8 mouse cellular contexts compared by ENCODE assay signal in genomic region chr11:84918425-84918824, GRCm38 (mm10). TPM values are rescaled to one million over a fixed set of nuclear protein-coding genes. Genes with fewer than 3 reads are reported as not detected.
DNase-seq lines count a peak whose midpoint lies in the region; ATAC-seq and TF ChIP-seq lines count a peak whose summit lies in the region.

No protein-coding gene starts in this region.

- 6% methylated on average over 16 of the region's 16 CpGs for WGBS in embryonic facial prominence, embryonic 14.5 days
- 2% methylated on average over 16 of the region's 16 CpGs for whole genome bisulfite sequencing in limb, embryonic 14.5 days
- WGBS in midbrain, postnatal 0 days, result 4% methylated on average over 16 of the region's 16 CpGs

- H3K9me3 ChIP-seq in embryonic facial prominence, embryonic 14.5 days (ENCODE audit: control insufficient read depth, low read length), result no peaks in the 10 kb centered on the region
- H3K9me3 ChIP-seq in limb, embryonic 14.5 days (ENCODE audit: control insufficient read depth, low read length), result no peaks in the 10 kb centered on the region
- H3K9me3 ChIP-seq in midbrain, postnatal 0 days (ENCODE audit: low read length), result no peaks in the 10 kb centered on the region

- H3K9ac ChIP-seq in embryonic facial prominence, embryonic 14.5 days (ENCODE audit: low read depth, low read length), result no peak overlapping the region
- no peak overlapping the region for H3K9ac ChIP-seq in limb, embryonic 14.5 days (ENCODE audit: low read depth, low read length, severe bottlenecking)
- H3K9ac ChIP-seq in midbrain, postnatal 0 days (replicated peaks; ENCODE audit: low read length, poor library complexity, severe bottlenecking), result no peak overlapping the region

- peak; percentile 79 for DNase-seq in 3134 (ENCODE audit: extremely low read depth, insufficient read length, low spot score)
- DNase-seq in adrenal gland, postnatal 25 days, result peak; percentile 87
- DNase-seq in embryonic facial prominence, embryonic 14.5 days (ENCODE audit: low spot score), result peak; percentile 79
- peak; percentile 88 for DNase-seq in heart, adult 8-10 months (ENCODE audit: low spot score)
- DNase-seq in kidney, adult 9 months, result peak; percentile 91
- peak; percentile 79 for DNase-seq in limb, embryonic 14.5 days (ENCODE audit: low spot score)
- peak; percentile 84 for DNase-seq in midbrain, postnatal 0 days (ENCODE audit: low spot score)
- peak; percentile 89 to 96 for DNase-seq in spleen, postnatal 10 days (ENCODE audit: low spot score in 2 of 2)

- H3K4me2 ChIP-seq in embryonic facial prominence, embryonic 14.5 days (ENCODE audit: low read depth, low read length), result peak overlapping the region; percentile 18
- H3K4me2 ChIP-seq in limb, embryonic 14.5 days (replicated peaks; ENCODE audit: low read depth, low read length, severe bottlenecking), result peak overlapping the region; percentile 31
- H3K4me2 ChIP-seq in midbrain, postnatal 0 days (ENCODE audit: low read depth, low read length, poor library complexity, severe bottlenecking), result peak overlapping the region; percentile 42

- peak; percentile 97 for TF ChIP-seq CTCF in midbrain, postnatal 0 days (IDR thresholded peaks at IDR 0.05)

- no peak for TF ChIP-seq POLR2A in limb, embryonic 14.5 days (IDR thresholded peaks at IDR 0.05; ENCODE audit: borderline replicate concordance, extremely low read depth, insufficient read depth, insufficient read length)

- no peaks in the 10 kb centered on the region for H3K27me3 ChIP-seq in embryonic facial prominence, embryonic 14.5 days (replicated peaks; ENCODE audit: control insufficient read depth, insufficient read depth, low read length)
- H3K27me3 ChIP-seq in limb, embryonic 14.5 days (ENCODE audit: control insufficient read depth, insufficient read depth, low read length), result no peaks in the 10 kb centered on the region
- no peaks in the 10 kb centered on the region for H3K27me3 ChIP-seq in midbrain, postnatal 0 days (ENCODE audit: insufficient read depth, low read length)

- peak; percentile 82 for ATAC-seq in embryonic facial prominence, embryonic 14.5 days (ENCODE audit: low read depth)
- peak; percentile 70; the same call in 1 of the 2 replicates for ATAC-seq in limb, embryonic 14.5 days (ENCODE audit: low FRiP score, low read depth)
- 0 out of 2 replicates have a peak, but pooled peaks have one; percentile 69 for ATAC-seq in midbrain, postnatal 0 days (ENCODE audit: low FRiP score)

- peaks cover 7% of the 10 kb centered on the region; the same call in 1 of the 2 replicates for H3K36me3 ChIP-seq in embryonic facial prominence, embryonic 14.5 days (ENCODE audit: control insufficient read depth, insufficient read depth, low read length)
- H3K36me3 ChIP-seq in limb, embryonic 14.5 days (ENCODE audit: control insufficient read depth, insufficient read depth, low read length), result peaks cover 8% of the 10 kb centered on the region; the same call in 1 of the 2 replicates
- peaks cover 9% of the 10 kb centered on the region; the same call in 1 of the 2 replicates for H3K36me3 ChIP-seq in midbrain, postnatal 0 days (ENCODE audit: insufficient read depth, low read length)

- H3K27ac ChIP-seq in embryonic facial prominence, embryonic 14.5 days (replicated peaks; ENCODE audit: low read depth, low read length), result no peak overlapping the region
- H3K27ac ChIP-seq in limb, embryonic 14.5 days (replicated peaks; ENCODE audit: low read depth, low read length), result no peak overlapping the region
- H3K27ac ChIP-seq in midbrain, postnatal 0 days (ENCODE audit: low read depth, low read length), result no peak overlapping the region

- H3K4me1 ChIP-seq in embryonic facial prominence, embryonic 14.5 days (ENCODE audit: control insufficient read depth, insufficient read depth, low read length), result no peaks in the 10 kb centered on the region
- peaks cover 3% of the 10 kb centered on the region; the same call in 1 of the 2 replicates for H3K4me1 ChIP-seq in limb, embryonic 14.5 days (ENCODE audit: control insufficient read depth, insufficient read depth, low read length)
- H3K4me1 ChIP-seq in midbrain, postnatal 0 days (ENCODE audit: insufficient read depth, low read length), result no peaks in the 10 kb centered on the region

- 0 out of 2 replicates have a peak overlapping the region, but pooled peaks have one; percentile 12 for H3K4me3 ChIP-seq in embryonic facial prominence, embryonic 14.5 days (ENCODE audit: low read depth, low read length)
- H3K4me3 ChIP-seq in limb, embryonic 14.5 days (replicated peaks; ENCODE audit: low read length), result no peak overlapping the region
- H3K4me3 ChIP-seq in midbrain, postnatal 0 days (ENCODE audit: low read depth, low read length), result no peak overlapping the region

RNA-seq across cellular contexts. Expression of gene Znhit3, which starts 2.3 kb away (rescaled TPM):
- total RNA-seq in adrenal gland, postnatal 25 days (2021), result 11.2 and 11.6 TPM in 2 replicates
- 46.5 and 52.2 TPM in 2 replicates for polyA plus RNA-seq in embryonic facial prominence, embryonic 14.5 days (2014; fragmentation: Nextera tagmentation; extraction: Ambion mirVana)
- 10 to 100 TPM in 3 of 4 experiments, 1 to 10 TPM in 1; 9.6 to 12.6 (median 12.1) TPM for total RNA-seq in heart, adult 8-10 months (2022)
- 35.0 and 37.2 TPM in 2 replicates for polyA plus RNA-seq in limb, embryonic 14.5 days (2012; rRNA removed)
- polyA plus RNA-seq in limb, embryonic 14.5 days (2014; fragmentation: Nextera tagmentation; extraction: Ambion mirVana), result 55.1 and 60.7 TPM in 2 replicates
- total RNA-seq in midbrain, postnatal 0 days (2014; rRNA removed), result 30.0 and 36.0 TPM in 2 replicates
- 79.7 and 86.3 TPM in 2 replicates for polyA plus RNA-seq in midbrain, postnatal 0 days (2015; fragmentation: Nextera tagmentation; extraction: Ambion mirVana)

RNA-seq across cellular contexts. Expression of gene Pigw, which starts 38.3 kb away (rescaled TPM):
- 10.5 and 11.8 TPM in 2 replicates for total RNA-seq in adrenal gland, postnatal 25 days (2021)
- 2.3 and 3.1 TPM in 2 replicates for polyA plus RNA-seq in embryonic facial prominence, embryonic 14.5 days (2014; fragmentation: Nextera tagmentation; extraction: Ambion mirVana)
- total RNA-seq in heart, adult 8-10 months (2022), result 1 to 10 TPM; 5.8 to 6.7 (median 6.7) TPM
- polyA plus RNA-seq in limb, embryonic 14.5 days (2012; rRNA removed), result 4.9 and 5.8 TPM in 2 replicates
- 2.4 and 3.6 TPM in 2 replicates for polyA plus RNA-seq in limb, embryonic 14.5 days (2014; fragmentation: Nextera tagmentation; extraction: Ambion mirVana)
- total RNA-seq in midbrain, postnatal 0 days (2014; rRNA removed), result 1.9 and 3.7 TPM in 2 replicates
- polyA plus RNA-seq in midbrain, postnatal 0 days (2015; fragmentation: Nextera tagmentation; extraction: Ambion mirVana), result 1.6 and 1.7 TPM in 2 replicates

RNA-seq across cellular contexts. Expression of gene Myo19, which starts 38.5 kb away (rescaled TPM):
- total RNA-seq in adrenal gland, postnatal 25 days (2021), result 14.5 and 15.9 TPM in 2 replicates
- 10.9 and 11.9 TPM in 2 replicates for polyA plus RNA-seq in embryonic facial prominence, embryonic 14.5 days (2014; fragmentation: Nextera tagmentation; extraction: Ambion mirVana)
- 1 to 10 TPM; 4.4 to 6.2 (median 5.4) TPM for total RNA-seq in heart, adult 8-10 months (2022)
- polyA plus RNA-seq in limb, embryonic 14.5 days (2012; rRNA removed), result 29.2 and 36.3 TPM in 2 replicates
- polyA plus RNA-seq in limb, embryonic 14.5 days (2014; fragmentation: Nextera tagmentation; extraction: Ambion mirVana), result 11.0 and 11.3 TPM in 2 replicates
- 9.4 and 13.6 TPM in 2 replicates for total RNA-seq in midbrain, postnatal 0 days (2014; rRNA removed)
- 4.4 and 4.7 TPM in 2 replicates for polyA plus RNA-seq in midbrain, postnatal 0 days (2015; fragmentation: Nextera tagmentation; extraction: Ambion mirVana)

RNA-seq across cellular contexts. Expression of gene Car4, which starts 39.2 kb away (rescaled TPM):
- 5.3 and 7.9 TPM in 2 replicates for total RNA-seq in adrenal gland, postnatal 25 days (2021)
- polyA plus RNA-seq in embryonic facial prominence, embryonic 14.5 days (2014; fragmentation: Nextera tagmentation; extraction: Ambion mirVana), result 0.40 and 0.41 TPM in 2 replicates
- 10 to 100 TPM; 25.1 to 33.9 (median 27.0) TPM for total RNA-seq in heart, adult 8-10 months (2022)
- polyA plus RNA-seq in limb, embryonic 14.5 days (2012; rRNA removed), result 0.20 and 0.88 TPM in 2 replicates
- polyA plus RNA-seq in limb, embryonic 14.5 days (2014; fragmentation: Nextera tagmentation; extraction: Ambion mirVana), result 0.15 TPM in 1 of 2 replicates, not detected in the other
- total RNA-seq in midbrain, postnatal 0 days (2014; rRNA removed), result 0.71 and 1.5 TPM in 2 replicates
- 9.0 and 12.1 TPM in 2 replicates for polyA plus RNA-seq in midbrain, postnatal 0 days (2015; fragmentation: Nextera tagmentation; extraction: Ambion mirVana)

RNA-seq across cellular contexts. Expression of gene Ggnbp2, which starts 47.8 kb away (rescaled TPM):
- 85.3 and 91.7 TPM in 2 replicates for total RNA-seq in adrenal gland, postnatal 25 days (2021)
- polyA plus RNA-seq in embryonic facial prominence, embryonic 14.5 days (2014; fragmentation: Nextera tagmentation; extraction: Ambion mirVana), result 62.4 and 67.0 TPM in 2 replicates
- total RNA-seq in heart, adult 8-10 months (2022), result 10 to 100 TPM; 46.1 to 53.6 (median 50.1) TPM
- polyA plus RNA-seq in limb, embryonic 14.5 days (2012; rRNA removed), result 86.7 and 105 TPM in 2 replicates
- 67.3 and 69.9 TPM in 2 replicates for polyA plus RNA-seq in limb, embryonic 14.5 days (2014; fragmentation: Nextera tagmentation; extraction: Ambion mirVana)
- total RNA-seq in midbrain, postnatal 0 days (2014; rRNA removed), result 39.2 and 52.1 TPM in 2 replicates
- 62.9 and 65.8 TPM in 2 replicates for polyA plus RNA-seq in midbrain, postnatal 0 days (2015; fragmentation: Nextera tagmentation; extraction: Ambion mirVana)
